Mouse (Mus musculus) yolk sac, embryonic 10.5 days (tissue): Measurements from ENCODE around the gene Ahcyl1.
"Not testable (repeated sequence)": the region's sequence is repeated elsewhere in the genome, so short reads cannot be mapped to it uniquely, and the experiment has no call there.

Experiments
- DNase-seq: peaks from one replicate; pipeline ENCODE4 v3.0.0-alpha.2; 2017; ENCODE audit warnings: low spot score

Gene Ahcyl1

GRCm38 (mm10) chr3:107695948-107696881 lies at the start of gene Ahcyl1:
Gene Ahcyl1 (minus strand): TSS chr3:107696560.
- peak; percentile 99 for DNase-seq

- DNase-seq = no peak
Measured at GRCm38 (mm10) chr3:107746026-107746425, 49.7 kb upstream of the Ahcyl1 start.

- DNase-seq = no peak
Measured at GRCm38 (mm10) chr3:107743650-107744049, 47.3 kb upstream of the Ahcyl1 start.

GRCm38 (mm10) chr3:107743107-107743506 lies 46.7 kb upstream of the Ahcyl1 start:
- DNase-seq = no peak

GRCm38 (mm10) chr3:107742071-107742710 lies 45.8 kb upstream of the Ahcyl1 start:
- no peak for DNase-seq

- DNase-seq = no peak
Measured at GRCm38 (mm10) chr3:107741387-107741786, 45.0 kb upstream of the Ahcyl1 start.

- peak; percentile 85 for DNase-seq
Measured at GRCm38 (mm10) chr3:107740578-107741207, 44.3 kb upstream of the Ahcyl1 start.

GRCm38 (mm10) chr3:107739966-107740365 lies 43.6 kb upstream of the Ahcyl1 start:
- DNase-seq = no peak

- DNase-seq = no peak
Measured at GRCm38 (mm10) chr3:107739456-107739855, 43.1 kb upstream of the Ahcyl1 start.

- DNase-seq = no peak
Measured at GRCm38 (mm10) chr3:107738620-107739019, 42.3 kb upstream of the Ahcyl1 start.

- no peak for DNase-seq
Measured at GRCm38 (mm10) chr3:107737609-107738190, 41.3 kb upstream of the Ahcyl1 start.

- DNase-seq = not testable (repeated sequence)
Measured at GRCm38 (mm10) chr3:107735620-107736019, 39.3 kb upstream of the Ahcyl1 start.

- DNase-seq = no peak
Measured at GRCm38 (mm10) chr3:107733329-107733728, 37.0 kb upstream of the Ahcyl1 start.

- no peak for DNase-seq
Measured at GRCm38 (mm10) chr3:107730236-107730635, 33.9 kb upstream of the Ahcyl1 start.

GRCm38 (mm10) chr3:107728509-107728908 lies 32.1 kb upstream of the Ahcyl1 start:
- no peak for DNase-seq

- DNase-seq = no peak
Measured at GRCm38 (mm10) chr3:107715971-107716370, 19.6 kb upstream of the Ahcyl1 start.

- peak; percentile 58 for DNase-seq
Measured at GRCm38 (mm10) chr3:107714276-107714933, 18.0 kb upstream of the Ahcyl1 start.

- DNase-seq = no peak
Measured at GRCm38 (mm10) chr3:107712081-107712480, 15.7 kb upstream of the Ahcyl1 start.

- no peak for DNase-seq
Measured at GRCm38 (mm10) chr3:107709156-107709555, 12.8 kb upstream of the Ahcyl1 start.

GRCm38 (mm10) chr3:107707239-107707638 lies 10.9 kb upstream of the Ahcyl1 start:
- DNase-seq = no peak

- no peak for DNase-seq
Measured at GRCm38 (mm10) chr3:107706164-107706563, 9.8 kb upstream of the Ahcyl1 start.

- no peak for DNase-seq
Measured at GRCm38 (mm10) chr3:107704371-107704705, 8.0 kb upstream of the Ahcyl1 start.
